Mouse (Mus musculus) gastrocnemius, adult 2 months (tissue): ENCODE results near the gene Olfr1110. TPM values are rescaled to one million over a fixed set of nuclear protein-coding genes. Genes with fewer than 3 reads are reported as not detected.
"Not testable (repeated sequence)": the region's sequence is repeated elsewhere in the genome, so short reads cannot be mapped to it uniquely, and the experiment has no call there.

Source experiments
- DNase-seq: peaks from one replicate; pipeline ENCODE4 v3.0.0; 2022
- H3K27ac ChIP-seq: fragments of 200-600 bp; 2 replicates; pipeline ENCODE4 v1.8.1; 2022; ENCODE audit warnings: mild to moderate bottlenecking
- H3K4me3 ChIP-seq: fragments of 200-600 bp; 2 replicates; pipeline ENCODE4 v1.8.1; 2022; ENCODE audit warnings: mild to moderate bottlenecking, moderate library complexity
- CTCF ChIP-seq: fragments of 200-600 bp; IDR thresholded peaks from 2 replicates; pipeline ENCODE4 v1.8.1; 2022; ENCODE audit warnings: antibody characterized with exemption, mild to moderate bottlenecking, moderate library complexity
- intact Hi-C: fragments of 180-260 bp; cut with DNase I; formaldehyde crosslinking; loops from one replicate; pipeline ENCODE4 v1.15.1; 2025
- long read RNA-seq, 2 experiments: library from polyadenylated mRNA; stranded (forward); transcript quantifications; one replicate each; pipeline ENCODE4 v2.0.0; 2021
- total RNA-seq, 2 experiments: library from RNA; stranded (reverse); gene quantifications; 2 replicates each; pipeline ENCODE4 v1.2.3; 2021

Olfr1110 gene
- not detected for total RNA-seq
- long read RNA-seq, experiment 1 = 0 reads
- long read RNA-seq, experiment 2 = 0 reads

- no peak for DNase-seq
- intact Hi-C loops = no loop called here
- no peak within 1 kb of the TSS for H3K27ac ChIP-seq
- no peak within 1 kb of the TSS for H3K4me3 ChIP-seq
- no peak for TF ChIP-seq CTCF
These were observed at the start of gene Olfr1110 for GRCm38 (mm10) chr2:87140200-87140599. Olfr1110 (minus strand) TSS chr2:87140300.

- H3K27ac ChIP-seq = no peak within 1 kb of the TSS
- no peak for TF ChIP-seq CTCF
- intact Hi-C loops = no loop called here
- DNase-seq = no peak
- no peak within 1 kb of the TSS for H3K4me3 ChIP-seq
These were observed 47.4 kb upstream of the Olfr1110 start, which contains the start of gene Olfr1112 for GRCm38 (mm10) chr2:87187498-87187897. Olfr1112 (plus strand) TSS chr2:87187798.

GRCm38 (mm10) chr2:87167731-87168130 lies 27.6 kb upstream of the Olfr1110 start:
- DNase-seq, H3K4me3 ChIP-seq, intact Hi-C loops, H3K27ac ChIP-seq: not testable (repeated sequence)

- DNase-seq = no peak
- no peak within 1 kb of the TSS for H3K4me3 ChIP-seq
- TF ChIP-seq CTCF = no peak
- intact Hi-C loops = no loop called here
- H3K27ac ChIP-seq = no peak within 1 kb of the TSS
These were observed 12.4 kb upstream of the Olfr1110 start, which contains the start of gene Olfr1111 for GRCm38 (mm10) chr2:87152524-87152923. Olfr1111 (minus strand) TSS chr2:87152624.

GRCm38 (mm10) chr2:87114467-87114866 lies 25.6 kb downstream of the Olfr1110 start, which contains the start of gene Olfr259:
Olfr259 (minus strand) TSS chr2:87114567.
- intact Hi-C loops = no loop called here
- no peak for TF ChIP-seq CTCF
- Histone ChIP-seq H3K27ac (no peak within 1 kb of the TSS), H3K4me3 (no peak within 1 kb of the TSS)
- no peak for DNase-seq

- H3K27ac ChIP-seq = no peak within 1 kb of the TSS
- no peak for DNase-seq
- TF ChIP-seq CTCF = no peak
- H3K4me3 ChIP-seq = no peak within 1 kb of the TSS
- intact Hi-C loops = no loop called here
These were observed 44.2 kb downstream of the Olfr1110 start, which contains the start of gene Olfr1109 for GRCm38 (mm10) chr2:87095908-87096307. Olfr1109 (minus strand) TSS chr2:87096008.

Other genes starting within 250 kb of the Olfr1110 start
- not detected for gene Olfr1097, start 248.1 kb downstream of the Olfr1110 start, total RNA-seq
- not detected for gene Olfr1098, start 215.8 kb downstream of the Olfr1110 start, total RNA-seq
- not detected for gene Olfr1099, start 179.6 kb downstream of the Olfr1110 start, total RNA-seq
- gene Olfr1100, start 160.3 kb downstream of the Olfr1110 start, total RNA-seq = not detected
- gene Olfr1101, start 149.1 kb downstream of the Olfr1110 start, total RNA-seq = not detected
- not detected for gene Olfr1102, start 141.9 kb downstream of the Olfr1110 start, total RNA-seq
- gene Olfr1104, start 113.2 kb downstream of the Olfr1110 start, total RNA-seq = not detected
- not detected for gene Olfr1105, start 103.8 kb downstream of the Olfr1110 start, total RNA-seq
- gene Olfr1106, start 88.0 kb downstream of the Olfr1110 start, total RNA-seq = not detected
- not detected for gene Olfr1107, start 64.5 kb downstream of the Olfr1110 start, total RNA-seq
- not detected for gene Olfr1109, start 44.3 kb downstream of the Olfr1110 start, total RNA-seq
- gene Olfr259, start 25.7 kb downstream of the Olfr1110 start, total RNA-seq = not detected
- gene Olfr1111, start 12.3 kb upstream of the Olfr1110 start, total RNA-seq = not detected
- gene Olfr1112, start 47.5 kb upstream of the Olfr1110 start, total RNA-seq = not detected
- gene Olfr1113, start 68.7 kb upstream of the Olfr1110 start, total RNA-seq = not detected
- gene Olfr1115, start 107.7 kb upstream of the Olfr1110 start, total RNA-seq = not detected
- gene Olfr1116, start 127.2 kb upstream of the Olfr1110 start, total RNA-seq = not detected
- gene Olfr1118, start 167.3 kb upstream of the Olfr1110 start, total RNA-seq = not detected
- gene Olfr1120, start 214.5 kb upstream of the Olfr1110 start, total RNA-seq = not detected
- gene Olfr1121, start 229.6 kb upstream of the Olfr1110 start, total RNA-seq = not detected
- not detected for gene Olfr1122, start 245.5 kb upstream of the Olfr1110 start, total RNA-seq